Mouse (Mus musculus): ENCODE measurements at regions not wholly inside any gene's neighbourhood (a gene's known extent, or its start where the extent isn't known, plus 50 kb on each side); places are given as distances from the start of the nearest gene placed in this dataset.

- ATAC-seq, result no peak
- no peak overlapping the region for H3K9ac ChIP-seq (replicated peaks)
- no peaks in the 10 kb centered on the region for H3K4me1 ChIP-seq (ENCODE audit: insufficient read depth)
- 86% methylated on average over 3 of the region's 3 CpGs for WGBS (ENCODE audit: insufficient replicate concordance)
- TF ChIP-seq EP300 (IDR thresholded peaks at IDR 0.05; ENCODE audit: low read depth) (no peak), CTCF (IDR thresholded peaks at IDR 0.05; ENCODE audit: low read depth) (no peak)
- no peak overlapping the region for H3K4me3 ChIP-seq (ENCODE audit: low read depth, low read length)
- no peaks in the 10 kb centered on the region for H3K9me3 ChIP-seq (ENCODE audit: low read length)
- DNase-seq, result no peak
- H3K36me3 ChIP-seq (replicated peaks; ENCODE audit: insufficient read depth, low read length), result no peaks in the 10 kb centered on the region
- no peak overlapping the region for H3K4me2 ChIP-seq (ENCODE audit: low read depth, low read length)
- no peak overlapping the region for H3K27ac ChIP-seq (ENCODE audit: low read depth)
- no peaks in the 10 kb centered on the region for H3K27me3 ChIP-seq (ENCODE audit: insufficient read depth, low read length)
These were observed 74.1 kb upstream of the Card11 start for GRCm38 (mm10) chr5:141074457-141074856.

- Histone ChIP-seq H3K36me3 (replicated peaks; ENCODE audit: insufficient read depth, low read length) (no peaks in the 10 kb centered on the region), H3K27me3 (ENCODE audit: insufficient read depth, low read length) (no peaks in the 10 kb centered on the region), H3K4me1 (ENCODE audit: insufficient read depth) (no peaks in the 10 kb centered on the region), H3K9ac (replicated peaks) (no peak overlapping the region), H3K4me3 (ENCODE audit: low read depth, low read length) (no peak overlapping the region), H3K9me3 (ENCODE audit: low read length) (no peaks in the 10 kb centered on the region), H3K27ac (ENCODE audit: low read depth) (no peak overlapping the region), H3K4me2 (ENCODE audit: low read depth, low read length) (no peak overlapping the region)
- 67% methylated on average over 7 of the region's 7 CpGs for WGBS (ENCODE audit: insufficient replicate concordance)
- no peak for DNase-seq
- no peak for ATAC-seq
- TF ChIP-seq EP300 (IDR thresholded peaks at IDR 0.05; ENCODE audit: low read depth) (no peak), CTCF (IDR thresholded peaks at IDR 0.05; ENCODE audit: low read depth) (no peak)
These were observed 75.8 kb upstream of the Card11 start for GRCm38 (mm10) chr5:141076158-141076557.

GRCm38 (mm10) chr5:141076942-141077341 lies 76.6 kb upstream of the Card11 start:
- no peak for DNase-seq

DNA sequence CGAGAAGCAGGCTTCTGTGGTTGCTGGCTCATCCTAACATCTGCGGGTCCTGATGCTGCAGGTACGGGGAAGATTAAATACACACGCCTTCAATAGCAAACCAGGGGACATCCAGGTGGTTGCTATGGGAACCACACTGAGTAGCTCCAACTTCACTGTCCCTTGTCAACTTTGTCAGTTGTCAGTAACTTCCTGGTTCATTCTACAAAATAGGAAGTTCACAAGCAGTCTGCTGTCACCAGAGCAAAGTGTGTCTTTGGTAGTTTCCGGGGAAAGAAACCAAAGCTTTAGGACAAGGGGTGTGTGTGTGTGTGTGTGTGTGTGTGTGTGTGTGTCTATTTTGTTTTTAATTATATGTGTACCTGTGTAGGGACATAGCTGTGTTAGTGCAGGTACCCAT lies 80.5 kb upstream of the Card11 start:
- H3K27me3 ChIP-seq (ENCODE audit: insufficient read depth, low read length), result no peaks in the 10 kb centered on the region

More at GRCm38 (mm10) chr5:141076942-141077341, 76.6 kb upstream of the Card11 start:
- TF ChIP-seq CTCF (IDR thresholded peaks at IDR 0.05; ENCODE audit: low read depth) (peak; percentile 33; the same call in 1 of the 2 replicates), EP300 (IDR thresholded peaks at IDR 0.05; ENCODE audit: low read depth) (no peak)
- Histone ChIP-seq H3K9ac (replicated peaks) (no peak overlapping the region), H3K4me3 (ENCODE audit: low read depth, low read length) (no peak overlapping the region), H3K36me3 (replicated peaks; ENCODE audit: insufficient read depth, low read length) (no peaks in the 10 kb centered on the region), H3K9me3 (ENCODE audit: low read length) (no peaks in the 10 kb centered on the region), H3K27me3 (ENCODE audit: insufficient read depth, low read length) (no peaks in the 10 kb centered on the region), H3K4me2 (ENCODE audit: low read depth, low read length) (no peak overlapping the region), H3K4me1 (ENCODE audit: insufficient read depth) (no peaks in the 10 kb centered on the region), H3K27ac (ENCODE audit: low read depth) (no peak overlapping the region)
- ATAC-seq, result no peak
- WGBS (ENCODE audit: insufficient replicate concordance), result 61% methylated on average over 2 of the region's 2 CpGs

GRCm38 (mm10) chr5:141084056-141084730 lies 83.8 kb upstream of the Card11 start:
- DNase-seq (no peak), ATAC-seq (peak; percentile 40; the same call in 1 of the 2 replicates)
- Histone ChIP-seq H3K9me3 (ENCODE audit: low read length) (no peaks in the 10 kb centered on the region), H3K9ac (replicated peaks) (no peak overlapping the region), H3K36me3 (replicated peaks; ENCODE audit: insufficient read depth, low read length) (no peaks in the 10 kb centered on the region), H3K27ac (ENCODE audit: low read depth) (no peak overlapping the region), H3K4me3 (ENCODE audit: low read depth, low read length) (no peak overlapping the region), H3K4me2 (ENCODE audit: low read depth, low read length) (no peak overlapping the region), H3K27me3 (ENCODE audit: insufficient read depth, low read length) (no peaks in the 10 kb centered on the region), H3K4me1 (ENCODE audit: insufficient read depth) (no peaks in the 10 kb centered on the region)
- WGBS (ENCODE audit: insufficient replicate concordance), result 62% methylated on average over 14 of the region's 14 CpGs
- TF ChIP-seq CTCF (IDR thresholded peaks at IDR 0.05; ENCODE audit: low read depth), result peak; percentile 28
- TF ChIP-seq EP300 (IDR thresholded peaks at IDR 0.05; ENCODE audit: low read depth), result no peak

More for the DNA sequence above, 80.5 kb upstream of the Card11 start:
- no peaks in the 10 kb centered on the region for H3K4me1 ChIP-seq (ENCODE audit: insufficient read depth)
- TF ChIP-seq EP300 (IDR thresholded peaks at IDR 0.05; ENCODE audit: low read depth), result no peak
- no peak for TF ChIP-seq CTCF (IDR thresholded peaks at IDR 0.05; ENCODE audit: low read depth)
- H3K4me2 ChIP-seq (ENCODE audit: low read depth, low read length), result no peak overlapping the region
- no peaks in the 10 kb centered on the region for H3K9me3 ChIP-seq (ENCODE audit: low read length)
- H3K4me3 ChIP-seq (ENCODE audit: low read depth, low read length), result no peak overlapping the region
- no peak overlapping the region for H3K9ac ChIP-seq (replicated peaks)
- DNase-seq (no peak), ATAC-seq (no peak)
- H3K27ac ChIP-seq (ENCODE audit: low read depth), result no peak overlapping the region
- 40% methylated on average over 5 of the region's 5 CpGs for WGBS (ENCODE audit: insufficient replicate concordance)
- H3K36me3 ChIP-seq (replicated peaks; ENCODE audit: insufficient read depth, low read length), result no peaks in the 10 kb centered on the region

DNA sequence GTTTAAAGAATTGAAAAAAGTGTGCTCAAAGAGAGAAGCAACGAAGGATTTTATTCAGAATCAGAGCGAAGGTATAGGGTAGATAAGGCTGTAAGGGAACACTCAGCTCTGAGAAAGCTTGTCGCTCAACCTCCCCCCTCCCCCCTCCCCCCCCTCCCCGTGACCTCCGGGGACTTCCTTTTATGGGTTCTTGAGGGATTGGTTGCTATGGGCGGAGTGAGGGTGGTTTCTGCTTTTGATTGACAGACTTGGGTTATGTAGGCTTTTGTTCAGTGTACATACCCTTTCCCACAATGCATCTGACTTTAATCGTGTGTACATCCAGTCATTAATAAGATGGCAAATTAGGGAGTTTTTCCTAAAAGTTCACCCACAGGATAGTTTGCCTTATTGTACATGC lies 84.4 kb upstream of the Card11 start:
- no peak for TF ChIP-seq CTCF (IDR thresholded peaks at IDR 0.05; ENCODE audit: low read depth)
- TF ChIP-seq EP300 (IDR thresholded peaks at IDR 0.05; ENCODE audit: low read depth), result no peak
- Histone ChIP-seq H3K4me3 (ENCODE audit: low read depth, low read length) (no peak overlapping the region), H3K36me3 (replicated peaks; ENCODE audit: insufficient read depth, low read length) (no peaks in the 10 kb centered on the region), H3K9ac (replicated peaks) (no peak overlapping the region), H3K4me2 (ENCODE audit: low read depth, low read length) (no peak overlapping the region), H3K4me1 (ENCODE audit: insufficient read depth) (no peaks in the 10 kb centered on the region), H3K27me3 (ENCODE audit: insufficient read depth, low read length) (no peaks in the 10 kb centered on the region), H3K27ac (ENCODE audit: low read depth) (no peak overlapping the region), H3K9me3 (ENCODE audit: low read length) (no peaks in the 10 kb centered on the region)
- ATAC-seq, result peak; percentile 61
- peak; percentile 36 for DNase-seq
- WGBS (ENCODE audit: insufficient replicate concordance), result 18% methylated on average over 7 of the region's 7 CpGs
